Mouse (Mus musculus) forebrain, embryonic 16.5 days (tissue): ENCODE measurements around the gene Borcs7. TPM values are rescaled to one million over a fixed set of nuclear protein-coding genes. Genes with fewer than 3 reads are reported as not detected.
A peak's percentile ranks its signal among the peaks of the same experiment; 100 is the strongest.

ENCODE experiments used
- ATAC-seq: fragments of 200-750 bp; cut with Nextera tagmentation; 2 replicates; pipeline ENCODE4 v1.8.0; 2017; ENCODE audit warnings: mild to moderate bottlenecking, moderate library complexity
- H3K27ac ChIP-seq: fragments of 300-500 bp; sonication (generic); 2 replicates; pipeline ENCODE4 v1.5.1; 2014; ENCODE audit warnings: low read length, control low read depth
- H3K27me3 ChIP-seq: fragments of 300-500 bp; sonication (generic); replicated peaks from 2 replicates; pipeline ENCODE4 v1.6.1; 2014; ENCODE audit warnings: low read length; ENCODE audit not compliant: control insufficient read depth, insufficient read depth
- H3K36me3 ChIP-seq: fragments of 300-500 bp; sonication (generic); 2 replicates; pipeline ENCODE4 v1.6.1; 2014; ENCODE audit not compliant: control insufficient read depth, insufficient read depth
- H3K4me1 ChIP-seq: fragments of 300-500 bp; sonication (generic); replicated peaks from 2 replicates; pipeline ENCODE4 v1.6.1; 2014; ENCODE audit warnings: low read length; ENCODE audit not compliant: control insufficient read depth, insufficient read depth
- H3K4me2 ChIP-seq: fragments of 300-500 bp; sonication (generic); 2 replicates; pipeline ENCODE4 v1.6.1; 2014; ENCODE audit warnings: mild to moderate bottlenecking, low read length, control low read depth
- H3K4me3 ChIP-seq: fragments of 300-500 bp; sonication (generic); replicated peaks from 2 replicates; pipeline ENCODE4 v1.5.1; 2014; ENCODE audit warnings: mild to moderate bottlenecking, low read length, control low read depth
- H3K9ac ChIP-seq: fragments of 300-500 bp; sonication (generic); replicated peaks from 2 replicates; pipeline ENCODE4 v1.6.1; 2014; ENCODE audit warnings: low read depth, low read length, control low read depth
- H3K9me3 ChIP-seq: fragments of 300-500 bp; sonication (generic); 2 replicates; pipeline ENCODE4 v1.6.1; 2016; ENCODE audit warnings: low read length; ENCODE audit not compliant: control insufficient read depth
- WGBS: fragments of 180-500 bp; shearing (Covaris S2); extraction: QIAGEN DNeasy Blood & Tissue Kit; methylation state at CpG from one replicate; pipeline ENCODE4 v1.1.7; 2014; 5-methylcytosine and 5-hydroxymethylcytosine counted together
- polyA plus RNA-seq: library from polyadenylated mRNA; unstranded; fragments of >200 nt; fragmentation: Nextera tagmentation; extraction: Ambion mirVana; gene quantifications from 2 replicates; pipeline ENCODE4 v1.2.1, GENCODE M21; 2015

The Borcs7 gene
- polyA plus RNA-seq, 1 experiment from 2014 or later, result 14.0 TPM

- no peak overlapping the region for H3K4me3 ChIP-seq
- ATAC-seq, result 0 out of 2 replicates have a peak, but pooled peaks have one; percentile 15
- no peak overlapping the region for H3K27ac ChIP-seq
- H3K4me1 ChIP-seq, result no peaks in the 10 kb centered on the region; the same call in 1 of the 2 replicates
- H3K27me3 ChIP-seq, result no peaks in the 10 kb centered on the region
- no peak overlapping the region for H3K4me2 ChIP-seq
- WGBS, result 54% methylated on average over 7 of the region's 7 CpGs
- H3K9me3 ChIP-seq, result no peaks in the 10 kb centered on the region
- H3K9ac ChIP-seq, result no peak overlapping the region
- no peaks in the 10 kb centered on the region for H3K36me3 ChIP-seq
These were observed 50.8 kb downstream of the Borcs7 start for GRCm38 (mm10) chr19:46740341-46741008.

- no peak overlapping the region for H3K9ac ChIP-seq
- H3K4me2 ChIP-seq, result no peak overlapping the region
- H3K27me3 ChIP-seq, result no peaks in the 10 kb centered on the region
- WGBS, result 46% methylated on average over 6 of the region's 6 CpGs
- H3K27ac ChIP-seq, result no peak overlapping the region
- H3K36me3 ChIP-seq, result no peaks in the 10 kb centered on the region
- H3K4me3 ChIP-seq, result no peak overlapping the region
- H3K9me3 ChIP-seq, result no peaks in the 10 kb centered on the region
- no peak for ATAC-seq
- H3K4me1 ChIP-seq, result no peaks in the 10 kb centered on the region; the same call in 1 of the 2 replicates
These were observed 51.9 kb downstream of the Borcs7 start for GRCm38 (mm10) chr19:46741574-46741973.

- Histone ChIP-seq H3K27me3 (no peaks in the 10 kb centered on the region), H3K4me3 (no peak overlapping the region), H3K4me1 (no peaks in the 10 kb centered on the region; the same call in 1 of the 2 replicates), H3K27ac (no peak overlapping the region), H3K9ac (no peak overlapping the region), H3K9me3 (no peaks in the 10 kb centered on the region), H3K36me3 (no peaks in the 10 kb centered on the region), H3K4me2 (no peak overlapping the region)
- WGBS, result 64% methylated on average over 9 of the region's 9 CpGs
- no peak for ATAC-seq
These were observed 55.0 kb downstream of the Borcs7 start for GRCm38 (mm10) chr19:46744681-46745080.

GRCm38 (mm10) chr19:46747799-46748198, 58.1 kb downstream of the Borcs7 start:
- no peak for ATAC-seq
- H3K4me3 ChIP-seq, result no peak overlapping the region
- 90% methylated on average over 3 of the region's 3 CpGs for WGBS
- no peaks in the 10 kb centered on the region for H3K36me3 ChIP-seq
- H3K9me3 ChIP-seq, result no peaks in the 10 kb centered on the region
- H3K4me2 ChIP-seq, result no peak overlapping the region
- no peaks in the 10 kb centered on the region for H3K27me3 ChIP-seq
- H3K27ac ChIP-seq, result no peak overlapping the region
- H3K9ac ChIP-seq, result no peak overlapping the region
- no peaks in the 10 kb centered on the region; the same call in 1 of the 2 replicates for H3K4me1 ChIP-seq

GRCm38 (mm10) chr19:46752235-46752634, 62.5 kb downstream of the Borcs7 start:
- no peak overlapping the region for H3K4me2 ChIP-seq
- H3K27me3 ChIP-seq, result no peaks in the 10 kb centered on the region
- no peak overlapping the region for H3K9ac ChIP-seq
- no peak overlapping the region for H3K27ac ChIP-seq
- H3K4me1 ChIP-seq, result no peaks in the 10 kb centered on the region
- 94% methylated on average over 5 of the region's 5 CpGs for WGBS
- H3K9me3 ChIP-seq, result no peaks in the 10 kb centered on the region
- no peak for ATAC-seq
- no peak overlapping the region for H3K4me3 ChIP-seq
- no peaks in the 10 kb centered on the region for H3K36me3 ChIP-seq

Other genes starting within 250 kb of the Borcs7 start
- gene Trim8, start 188.2 kb upstream of the Borcs7 start, polyA plus RNA-seq, result 24.5 and 27.7 TPM in 2 replicates
- gene Arl3, start 116.7 kb upstream of the Borcs7 start, polyA plus RNA-seq, result 226 and 246 TPM in 2 replicates
- gene Sfxn2, start 116.5 kb upstream of the Borcs7 start, polyA plus RNA-seq, result 14.3 and 14.8 TPM in 2 replicates
- gene Wbp1l, start 90.8 kb upstream of the Borcs7 start, polyA plus RNA-seq, result 39.1 and 41.3 TPM in 2 replicates
- gene Cyp17a1, start 16.7 kb upstream of the Borcs7 start, polyA plus RNA-seq, result 0.33 TPM in 1 of 2 replicates, not detected in the other
- gene As3mt, start 17.6 kb downstream of the Borcs7 start, polyA plus RNA-seq, result 17.4 and 18.5 TPM in 2 replicates
- 2.9 and 3.8 TPM in 2 replicates for gene Cnnm2, start 71.7 kb downstream of the Borcs7 start, polyA plus RNA-seq